Mouse (Mus musculus): ENCODE results near the gene Hdac9.

DNA sequence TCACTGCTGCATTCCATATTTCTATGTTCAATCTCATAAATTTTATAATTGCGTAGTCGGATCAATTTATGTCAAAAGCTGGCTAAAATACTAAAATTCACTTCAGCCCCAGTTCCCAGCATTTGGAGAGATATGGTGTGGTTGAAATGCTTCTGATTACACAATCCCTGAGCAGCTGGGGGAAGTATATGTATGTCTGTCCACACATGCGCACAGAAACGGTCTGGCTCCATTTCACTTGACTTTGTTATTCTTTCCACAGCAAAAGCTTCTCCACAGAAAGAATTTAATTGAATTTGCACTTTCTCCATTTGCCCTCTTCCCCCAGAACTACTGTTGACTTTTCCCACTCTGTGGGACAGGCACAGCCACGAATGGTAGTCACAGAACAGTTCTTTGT, 357.9 kb downstream of the Hdac9 start:
- no peak for TF ChIP-seq POLR2A (IDR thresholded peaks at IDR 0.05; ENCODE audit: extremely low read depth, insufficient read depth, low read length)
- no peak for TF ChIP-seq CTCF (IDR thresholded peaks at IDR 0.05; ENCODE audit: low read depth, low read length)

Measured in liver, adult 2 months (tissue).